Mouse (Mus musculus) hindbrain, embryonic 11.5 days (tissue): ENCODE results near the gene Gpcpd1. TPM values are rescaled to one million over a fixed set of nuclear protein-coding genes. Genes with fewer than 3 reads are reported as not detected.

ENCODE experiments used
- ATAC-seq: fragments of 200-750 bp; cut with Nextera tagmentation; 2 replicates; pipeline ENCODE4 v1.8.0; 2017; ENCODE audit warnings: mild to moderate bottlenecking, moderate TSS enrichment, moderate library complexity; ENCODE audit not compliant: low FRiP score
- DNase-seq: peaks from one replicate; pipeline ENCODE4 v3.0.0-alpha.2; 2015; ENCODE audit warnings: low spot score
- H3K27ac ChIP-seq: fragments of 300-500 bp; sonication (generic); 2 replicates; pipeline ENCODE4 v1.5.1; 2014; ENCODE audit warnings: mild to moderate bottlenecking, low read depth, low read length
- H3K27me3 ChIP-seq: fragments of 300-500 bp; sonication (generic); 2 replicates; pipeline ENCODE4 v1.6.1; 2014; ENCODE audit warnings: mild to moderate bottlenecking, low read length, moderate library complexity, mixed read lengths; ENCODE audit not compliant: control insufficient read depth, insufficient read depth
- H3K36me3 ChIP-seq: fragments of 300-500 bp; sonication (generic); 2 replicates; pipeline ENCODE4 v1.6.1; 2014; ENCODE audit warnings: mild to moderate bottlenecking, low read length, moderate library complexity, mixed read lengths; ENCODE audit not compliant: control insufficient read depth, insufficient read depth
- H3K4me1 ChIP-seq: fragments of 300-500 bp; sonication (generic); replicated peaks from 2 replicates; pipeline ENCODE4 v1.6.1; 2014; ENCODE audit warnings: low read length, mixed read lengths; ENCODE audit not compliant: control insufficient read depth, insufficient read depth
- H3K4me2 ChIP-seq: fragments of 300-500 bp; sonication (generic); replicated peaks from 2 replicates; pipeline ENCODE4 v1.6.1; 2014; ENCODE audit warnings: mild to moderate bottlenecking, low read depth, low read length
- H3K4me3 ChIP-seq: fragments of 300-500 bp; sonication (generic); 2 replicates; pipeline ENCODE4 v1.5.1; 2014; ENCODE audit warnings: low read depth, low read length
- H3K9ac ChIP-seq: fragments of 300-500 bp; sonication (generic); 2 replicates; pipeline ENCODE4 v1.6.1; 2014; ENCODE audit warnings: low read depth, low read length
- H3K9me3 ChIP-seq: fragments of 300-500 bp; sonication (generic); 2 replicates; pipeline ENCODE4 v1.6.1; 2016; ENCODE audit warnings: low read length; ENCODE audit not compliant: control insufficient read depth
- WGBS: fragments of 180-500 bp; shearing (Covaris S2); extraction: QIAGEN DNeasy Blood & Tissue Kit; methylation state at CpG from one replicate; pipeline ENCODE4 v1.1.7; 2014; 5-methylcytosine and 5-hydroxymethylcytosine counted together
- polyA plus RNA-seq: library from polyadenylated mRNA; unstranded; fragments of >200 nt; fragmentation: Nextera tagmentation; extraction: Ambion mirVana; gene quantifications from 2 replicates; pipeline ENCODE4 v1.2.1, GENCODE M21; 2014

The Gpcpd1 gene
- polyA plus RNA-seq, 1 experiment from 2014 or later = 52.1 TPM

DNA sequence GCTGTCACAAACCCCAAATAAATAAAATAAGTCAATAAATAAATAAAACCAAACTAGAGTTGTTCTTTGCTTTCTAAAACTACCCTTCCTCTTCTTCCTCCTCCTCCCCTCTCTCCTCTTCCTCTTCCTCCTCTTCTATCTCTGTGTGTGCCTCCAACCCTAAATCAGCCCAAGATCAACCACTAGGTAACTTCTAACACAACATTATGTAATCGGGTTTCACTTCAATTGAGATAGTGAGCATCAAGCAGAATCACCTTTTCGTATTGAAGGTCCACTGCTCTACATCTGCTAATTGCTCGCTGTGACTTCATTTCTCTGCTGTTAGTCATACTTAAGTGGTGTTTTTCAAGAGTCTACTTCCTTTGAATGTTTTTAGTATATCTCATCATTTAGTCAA, 8.8 kb downstream of the Gpcpd1 start:
- ATAC-seq = no peak
- Histone ChIP-seq H3K27ac (no peak overlapping the region), H3K36me3 (no peaks in the 10 kb centered on the region), H3K4me3 (no peak overlapping the region), H3K4me1 (no peaks in the 10 kb centered on the region), H3K27me3 (no peaks in the 10 kb centered on the region), H3K9ac (no peak overlapping the region), H3K4me2 (no peak overlapping the region), H3K9me3 (no peaks in the 10 kb centered on the region)
- no peak for DNase-seq
- WGBS = 96% methylated on average over 3 of the region's 3 CpGs

DNA sequence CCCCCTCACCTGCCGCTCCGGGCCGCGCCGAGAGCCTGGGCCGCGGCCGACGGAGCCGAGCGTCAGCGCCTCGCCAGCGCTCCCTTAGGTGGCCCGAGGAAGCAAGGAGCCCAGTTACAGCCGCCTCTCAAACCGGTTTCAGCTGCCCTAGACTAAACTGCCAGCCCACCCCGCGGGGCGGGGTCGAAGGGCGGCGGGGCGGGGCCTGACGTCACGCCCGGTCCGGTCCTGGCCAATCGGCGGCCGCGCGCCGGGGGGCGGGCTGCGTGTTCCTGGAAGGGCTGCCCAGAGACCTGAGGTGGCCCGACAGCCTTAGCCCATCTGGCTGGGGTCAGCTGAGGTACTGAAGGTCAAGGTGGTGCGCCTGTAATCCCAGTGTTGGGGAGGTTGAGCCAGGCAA, 9.5 kb downstream of the Gpcpd1 start:
- Histone ChIP-seq H3K4me3 (peak overlapping the region; percentile 80), H3K36me3 (no peaks in the 10 kb centered on the region), H3K9ac (peak overlapping the region; percentile 97), H3K4me2 (peak overlapping the region; percentile 61), H3K9me3 (no peaks in the 10 kb centered on the region), H3K27me3 (no peaks in the 10 kb centered on the region), H3K4me1 (no peaks in the 10 kb centered on the region), H3K27ac (peak overlapping the region; percentile 99)
- peak; percentile 98 for ATAC-seq
- peak; percentile 96 for DNase-seq
- 4% methylated on average over 15 of the region's 38 CpGs for WGBS

DNA sequence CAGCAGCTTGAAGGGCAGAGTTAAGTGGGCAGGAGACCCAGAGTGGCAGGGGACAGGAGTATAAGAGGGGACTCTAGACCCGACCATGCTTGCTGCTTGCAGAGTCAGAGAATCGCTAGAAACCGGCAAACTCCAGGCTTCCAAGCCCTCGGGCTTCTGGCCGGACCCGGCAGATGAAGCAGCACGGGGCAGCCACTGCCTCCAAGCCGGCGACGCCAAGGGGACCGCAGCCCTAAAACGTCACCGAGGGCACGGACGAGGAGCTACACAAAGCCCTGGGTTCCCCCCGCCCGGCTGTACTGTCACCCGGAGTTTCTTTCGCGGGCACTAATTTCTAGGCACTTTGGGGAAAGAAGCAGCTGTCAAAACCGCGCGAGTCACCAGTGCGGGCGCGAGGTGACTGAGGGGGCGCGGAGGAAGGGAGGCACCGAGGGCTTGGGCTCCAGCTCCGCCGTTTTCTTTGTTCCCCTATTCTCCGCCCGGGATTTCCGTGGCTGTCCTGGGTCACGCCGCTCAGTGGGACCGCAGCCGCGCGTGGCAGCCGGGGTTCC, 10.0 kb downstream of the Gpcpd1 start:
- peak overlapping the region; percentile 80 for H3K4me3 ChIP-seq
- H3K27ac ChIP-seq = peak overlapping the region; percentile 99
- DNase-seq (peak; percentile 71), ATAC-seq (peak; percentile 90)
- 1% methylated on average over 29 of the region's 41 CpGs for WGBS
- peak overlapping the region; percentile 61 for H3K4me2 ChIP-seq
- no peaks in the 10 kb centered on the region for H3K4me1 ChIP-seq
- peak overlapping the region; percentile 97 for H3K9ac ChIP-seq
- no peaks in the 10 kb centered on the region for H3K27me3 ChIP-seq
- no peaks in the 10 kb centered on the region for H3K9me3 ChIP-seq
- no peaks in the 10 kb centered on the region for H3K36me3 ChIP-seq

DNA sequence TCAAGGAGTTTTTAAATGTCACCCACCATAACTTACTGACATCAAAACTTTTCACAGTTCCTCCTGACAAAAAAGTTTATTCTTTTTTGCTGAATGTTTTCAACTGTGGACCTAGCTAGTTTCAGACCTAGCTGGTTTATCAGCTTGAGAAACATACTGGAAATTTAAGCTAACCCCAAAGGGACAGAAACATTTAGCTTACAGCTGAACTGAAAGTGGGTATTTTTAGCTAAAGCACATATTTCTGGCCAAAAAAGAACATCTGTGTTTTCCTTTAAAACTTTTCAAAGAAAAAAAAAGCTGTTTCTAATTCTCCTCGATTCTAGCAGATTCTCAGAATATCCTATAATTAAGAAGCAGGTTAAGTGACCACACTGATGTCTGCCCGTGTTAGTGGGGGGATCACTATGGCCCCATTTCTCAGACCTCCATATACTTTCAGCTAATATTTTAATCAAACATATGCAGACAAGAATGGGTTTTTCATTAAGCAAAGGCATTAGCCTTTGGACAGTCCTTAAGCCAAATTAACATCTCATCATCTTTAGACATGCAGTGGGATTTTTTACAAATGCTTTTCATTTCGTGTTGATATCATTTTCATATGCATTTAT, 10.9 kb downstream of the Gpcpd1 start:
- H3K36me3 ChIP-seq = no peaks in the 10 kb centered on the region
- H3K9ac ChIP-seq = no peak overlapping the region
- H3K4me2 ChIP-seq = peak overlapping the region; percentile 61
- no peak overlapping the region for H3K27ac ChIP-seq
- no peaks in the 10 kb centered on the region for H3K9me3 ChIP-seq
- ATAC-seq = no peak
- 58% methylated on average over 3 of the region's 3 CpGs for WGBS
- H3K27me3 ChIP-seq = no peaks in the 10 kb centered on the region
- H3K4me3 ChIP-seq = peak overlapping the region; percentile 80
- DNase-seq = no peak
- no peaks in the 10 kb centered on the region for H3K4me1 ChIP-seq

DNA sequence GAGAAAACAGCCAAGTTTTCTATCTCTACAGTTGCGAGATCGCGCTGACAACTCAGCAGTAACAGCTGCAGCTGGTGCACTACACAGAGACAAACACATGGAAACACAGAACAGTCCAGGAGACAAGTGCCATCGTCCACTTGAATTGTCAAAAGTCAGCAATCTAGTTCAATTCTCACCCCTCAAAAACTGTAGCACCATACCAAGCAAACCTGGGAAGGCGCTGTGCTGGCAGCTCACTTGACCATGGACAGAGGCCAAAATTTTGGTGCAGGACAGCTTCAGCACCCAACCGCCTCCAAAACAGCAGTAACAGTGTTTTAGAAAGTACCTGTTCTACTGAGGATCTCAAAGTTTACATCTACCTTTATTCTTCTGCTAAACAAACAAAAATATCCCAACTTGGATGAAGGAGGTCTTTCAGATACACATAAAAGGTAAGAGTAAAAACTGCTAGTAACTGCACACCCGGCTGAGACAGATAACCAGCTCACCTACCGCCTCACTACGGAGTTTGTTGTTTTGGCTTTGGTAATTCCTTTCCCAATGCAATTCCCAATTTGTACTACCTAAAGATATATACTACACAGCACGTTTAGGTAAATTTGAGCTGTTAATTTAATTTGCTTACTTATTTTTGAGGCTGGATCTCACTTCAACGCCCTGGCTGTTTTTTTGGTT, 11.6 kb downstream of the Gpcpd1 start:
- H3K4me1 ChIP-seq = no peaks in the 10 kb centered on the region
- no peaks in the 10 kb centered on the region for H3K36me3 ChIP-seq
- no peaks in the 10 kb centered on the region for H3K27me3 ChIP-seq
- H3K4me3 ChIP-seq = no peak overlapping the region
- DNase-seq = no peak
- ATAC-seq = no peak
- H3K4me2 ChIP-seq = no peak overlapping the region; the same call in 1 of the 2 replicates
- H3K9ac ChIP-seq = no peak overlapping the region
- no peak overlapping the region for H3K27ac ChIP-seq
- 92% methylated on average over 11 of the region's 11 CpGs for whole genome bisulfite sequencing
- H3K9me3 ChIP-seq = no peaks in the 10 kb centered on the region

DNA sequence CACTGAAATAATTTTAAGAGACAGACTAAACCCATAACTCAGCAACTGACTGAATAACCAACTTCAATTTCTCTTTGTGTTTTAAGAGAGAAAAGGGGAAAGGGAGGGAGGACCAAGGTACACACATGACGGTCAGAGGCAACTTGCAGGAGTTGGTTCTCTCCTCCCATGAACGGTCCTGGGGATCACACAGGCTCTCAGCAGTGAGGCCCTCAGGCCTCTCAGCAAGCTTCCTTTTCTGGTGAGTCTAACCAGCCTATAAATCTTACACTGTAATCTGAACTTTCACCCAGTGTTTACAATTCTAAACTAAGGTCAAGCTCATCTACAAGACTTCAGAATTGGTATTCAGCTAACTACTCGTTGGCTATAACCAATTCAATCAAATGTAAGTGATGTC, 12.3 kb downstream of the Gpcpd1 start:
- H3K36me3 ChIP-seq = no peaks in the 10 kb centered on the region
- 80% methylated on average over 3 of the region's 3 CpGs for WGBS
- DNase-seq = no peak
- H3K4me3 ChIP-seq = no peak overlapping the region
- no peaks in the 10 kb centered on the region for H3K27me3 ChIP-seq
- ATAC-seq = no peak
- H3K27ac ChIP-seq = no peak overlapping the region
- no peak overlapping the region for H3K4me2 ChIP-seq
- H3K9ac ChIP-seq = no peak overlapping the region
- H3K9me3 ChIP-seq = no peaks in the 10 kb centered on the region
- H3K4me1 ChIP-seq = no peaks in the 10 kb centered on the region

DNA sequence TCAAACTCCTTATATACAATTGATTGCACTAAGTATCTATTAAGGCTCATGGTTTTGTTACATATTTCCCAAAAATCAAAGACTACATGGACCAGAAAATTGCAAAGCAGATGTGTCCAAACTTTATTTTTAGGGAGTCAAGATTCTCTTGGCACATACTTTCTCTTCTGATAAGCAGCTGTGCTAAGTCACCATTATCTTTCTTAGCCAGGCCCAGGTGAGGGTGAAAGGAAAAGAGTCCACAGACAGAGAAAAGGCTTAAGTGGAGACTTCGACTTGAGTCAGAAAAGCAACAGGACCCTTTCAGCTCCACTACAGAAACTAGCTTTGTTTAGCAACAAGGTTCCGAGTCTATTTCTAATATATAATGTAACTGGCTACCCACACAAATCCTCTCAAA, 14.2 kb downstream of the Gpcpd1 start:
- Histone ChIP-seq H3K27ac (no peak overlapping the region), H3K36me3 (no peaks in the 10 kb centered on the region), H3K27me3 (no peaks in the 10 kb centered on the region), H3K4me2 (no peak overlapping the region), H3K9ac (no peak overlapping the region), H3K4me3 (no peak overlapping the region), H3K9me3 (no peaks in the 10 kb centered on the region), H3K4me1 (no peaks in the 10 kb centered on the region)
- ATAC-seq = no peak
- DNase-seq = no peak
- 88% methylated on average over 2 of the region's 2 CpGs for WGBS

DNA sequence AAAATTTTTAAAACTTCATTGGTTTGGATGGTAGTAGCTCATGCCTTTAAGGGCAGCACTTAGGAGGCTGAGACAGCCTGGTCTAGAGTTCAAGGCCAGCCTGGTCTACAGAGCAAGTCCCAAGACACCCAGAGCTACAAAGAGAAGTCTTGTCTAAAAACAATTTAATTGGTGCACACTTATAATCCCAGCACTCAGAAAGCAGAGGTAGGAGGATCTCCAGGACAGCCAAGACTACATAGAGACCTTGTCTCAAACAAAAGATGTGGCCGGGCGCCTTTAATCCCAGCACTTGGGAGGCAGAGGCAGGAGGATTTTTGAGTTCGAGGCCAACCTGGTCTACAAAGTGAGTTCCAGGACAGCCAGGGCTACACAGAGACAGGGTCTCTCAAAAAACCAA, 14.9 kb downstream of the Gpcpd1 start:
- no peaks in the 10 kb centered on the region for H3K4me1 ChIP-seq
- H3K9me3 ChIP-seq = no peaks in the 10 kb centered on the region
- no peak overlapping the region for H3K27ac ChIP-seq
- H3K9ac ChIP-seq = no peak overlapping the region
- DNase-seq (no peak), ATAC-seq (no peak)
- H3K36me3 ChIP-seq = no peaks in the 10 kb centered on the region
- WGBS = 100% methylated on average over 3 of the region's 3 CpGs
- H3K27me3 ChIP-seq = no peaks in the 10 kb centered on the region
- no peak overlapping the region for H3K4me2 ChIP-seq
- H3K4me3 ChIP-seq = no peak overlapping the region

DNA sequence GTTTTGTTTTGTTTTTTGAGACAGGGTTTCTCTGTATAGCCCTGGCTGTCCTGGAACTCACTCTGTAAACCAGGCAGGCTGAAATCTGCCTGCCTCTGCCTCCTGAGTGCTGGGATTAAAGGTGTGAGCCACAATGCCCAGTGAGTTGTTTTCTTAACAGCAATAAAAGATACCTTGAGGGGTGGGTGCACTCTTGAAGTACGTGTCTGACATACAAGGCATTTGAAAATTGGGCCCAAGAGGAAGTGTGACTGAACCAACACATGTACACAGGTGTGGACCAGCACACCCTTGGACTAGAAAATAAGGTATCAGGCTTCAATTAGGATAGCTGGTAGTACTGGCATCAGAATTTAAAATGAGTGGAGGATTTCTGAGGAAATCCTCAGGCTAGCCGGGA, 16.2 kb downstream of the Gpcpd1 start:
- Histone ChIP-seq H3K4me3 (no peak overlapping the region), H3K9ac (no peak overlapping the region), H3K27me3 (no peaks in the 10 kb centered on the region), H3K4me2 (no peak overlapping the region), H3K9me3 (no peaks in the 10 kb centered on the region), H3K36me3 (no peaks in the 10 kb centered on the region), H3K27ac (no peak overlapping the region), H3K4me1 (no peaks in the 10 kb centered on the region)
- WGBS = 92% methylated on average over 2 of the region's 2 CpGs
- DNase-seq (no peak), ATAC-seq (no peak)
